Mouse (Mus musculus) E14TG2a.4 (cell line): ENCODE results near the gene Lrrc8d.

ENCODE experiments used
- CTCF ChIP-seq: conservative IDR thresholded peaks from 2 replicates; pipeline ENCODE4 v1.5.1; 2014; ENCODE audit warnings: low read length
- NANOG ChIP-seq: IDR thresholded peaks from 2 replicates; pipeline ENCODE4 v1.6.1; 2014; ENCODE audit warnings: borderline replicate concordance, low read length, mixed read lengths
- POU5F1 ChIP-seq: IDR thresholded peaks from 2 replicates; pipeline ENCODE4 v1.6.1; 2014; ENCODE audit warnings: low read length, borderline replicate concordance

GRCm38 (mm10) chr5:105805955-105806354 is 106.2 kb downstream of the Lrrc8d start:
- TF ChIP-seq CTCF, result no peak
- TF ChIP-seq NANOG, result no peak
- TF ChIP-seq POU5F1, result no peak
